Mouse (Mus musculus) stomach, postnatal 0 days (tissue): ENCODE results near the gene Gm21149.
"Not testable (repeated sequence)": the region's sequence is repeated elsewhere in the genome, so short reads cannot be mapped to it uniquely, and the experiment has no call there.

Experiments
- CTCF ChIP-seq: IDR thresholded peaks from 2 replicates; pipeline ENCODE4 v1.5.1; 2016; ENCODE audit warnings: antibody characterized with exemption, low read depth, mild to moderate bottlenecking, moderate library complexity
- EP300 ChIP-seq: optimal IDR thresholded peaks from 2 replicates; pipeline ENCODE3; 2016; ENCODE audit warnings: antibody characterized with exemption

DNA sequence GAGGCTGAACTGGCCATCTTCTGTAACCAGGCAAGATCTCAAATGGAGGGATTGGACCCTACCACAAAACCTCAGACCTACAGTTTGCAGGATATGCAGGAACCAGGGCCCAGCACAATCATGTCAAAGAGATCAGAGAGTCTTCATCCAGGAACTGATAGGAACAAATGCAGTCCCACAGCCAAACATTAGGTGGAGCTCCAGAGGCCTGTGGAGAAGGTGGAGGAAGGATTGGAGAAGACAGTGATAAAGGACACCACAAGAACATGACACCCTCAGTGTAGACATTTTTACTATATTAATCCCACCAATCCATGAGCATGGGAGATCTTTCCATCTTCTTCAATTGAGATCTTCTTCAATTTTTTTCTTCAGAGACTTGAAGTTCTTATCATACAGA lies 46.1 kb upstream of the Gm21149 start:
- not testable (repeated sequence) for TF ChIP-seq EP300
- TF ChIP-seq CTCF = peak; percentile 44
